ENCODE assay signal across 9 mouse cellular contexts in the genomic region with DNA sequence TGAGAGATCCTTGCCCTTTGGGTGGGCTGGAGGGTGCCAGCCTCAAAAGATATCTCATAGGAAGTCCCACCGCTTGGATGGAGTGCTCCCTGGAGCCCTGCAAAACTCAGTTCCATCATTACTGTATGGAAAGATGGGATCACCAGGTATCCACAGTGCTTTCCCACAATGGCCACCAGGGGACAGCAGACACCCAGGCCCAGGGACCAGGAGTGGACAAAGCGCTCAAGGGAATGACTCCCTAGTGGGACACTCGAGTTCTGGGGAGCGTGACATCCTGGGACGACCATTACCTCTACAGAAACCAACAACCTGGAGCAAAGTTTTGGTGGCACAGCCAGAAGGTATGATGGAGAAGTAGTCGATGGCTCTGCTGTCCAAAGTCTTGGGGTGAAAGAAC. TPM values are rescaled to one million over a fixed set of nuclear protein-coding genes. Genes with fewer than 3 reads are reported as not detected.
DNase-seq lines count a peak whose midpoint lies in the region; ATAC-seq and TF ChIP-seq lines count a peak whose summit lies in the region.
"Had no signal": no experiment of that assay in that cellular context is flagged by ENCODE, and none has a peak within 500 bp of the region (broad histone marks: within the 10 kb centered on the region; RNA-seq: fewer than 3 reads in every experiment).

No protein-coding gene starts in this region.

- TF ChIP-seq POLR2A in MEL (IDR thresholded peaks at IDR 0.05; ENCODE audit: control insufficient read depth in 1 of 2, insufficient read depth in 1 of 2, low read depth in 1 of 2, low read length in 2 of 2, poor library complexity in 1 of 2): no peak
- TF ChIP-seq POLR2A in bone marrow, adult 2 months (IDR thresholded peaks at IDR 0.05; ENCODE audit: borderline replicate concordance, control insufficient read depth, low read depth, low read length): no peak

- H3K79me2 ChIP-seq in MEL (ENCODE audit: control insufficient read depth, insufficient read depth, low read length, poor library complexity): no peaks in the 10 kb centered on the region

- WGBS in bone marrow, adult 2 months: 37% methylated on average over 6 of the region's 6 CpGs
- 43% methylated on average over 6 of the region's 6 CpGs for WGBS in intestine, embryonic 14.5 days

- peak; percentile 69 to 89 (median 83) for TF ChIP-seq CTCF in MEL (IDR thresholded peaks at IDR 0.05 in 2 of 3, conservative IDR thresholded peaks at IDR 0.05 in 1 of 3; ENCODE audit: control insufficient read depth in 1 of 3, insufficient read depth in 1 of 3, low read depth in 2 of 3, low read length in 3 of 3, poor library complexity in 1 of 3, severe bottlenecking in 1 of 3)
- peak; percentile 65 for TF ChIP-seq CTCF in bone marrow, adult 2 months (IDR thresholded peaks at IDR 0.05; ENCODE audit: control insufficient read depth, insufficient read depth, low read length)

- H3K4me3 ChIP-seq in MEL (ENCODE audit: control insufficient read depth in 1 of 2, insufficient read depth in 1 of 2, low read depth in 2 of 2, low read length in 2 of 2): no peak overlapping the region
- H3K4me3 ChIP-seq in bone marrow, adult 2 months (replicated peaks; ENCODE audit: control insufficient read depth, low read depth, low read length): no peak overlapping the region
- H3K4me3 ChIP-seq in intestine, embryonic 14.5 days (ENCODE audit: low read depth, low read length): no peak overlapping the region

- peak; percentile 16 for DNase-seq in left cerebral cortex, adult 11 months (ENCODE audit: low spot score)
- DNase-seq in left cerebral cortex, adult 8-10 months (ENCODE audit: low spot score in 2 of 2): no peak
- DNase-seq in MEL (ENCODE audit: low read depth, low spot score): peak; percentile 19
- DNase-seq in intestine, embryonic 14.5 days (ENCODE audit: low spot score): peak; percentile 73
- DNase-seq in lung, postnatal 25 days (ENCODE audit: low spot score): peak; percentile 38
- DNase-seq in spleen, adult 12 weeks (ENCODE audit: low spot score): no peak

- TF ChIP-seq EP300 in MEL (IDR thresholded peaks at IDR 0.05; ENCODE audit: low read depth in 1 of 2, low read length in 2 of 2): no peak

- H3K36me3 ChIP-seq in MEL (ENCODE audit: control insufficient read depth in 1 of 2, insufficient read depth in 2 of 2, low read length in 2 of 2): no peaks in the 10 kb centered on the region
- no peaks in the 10 kb centered on the region for H3K36me3 ChIP-seq in intestine, embryonic 14.5 days (ENCODE audit: control insufficient read depth, insufficient read depth, low read length)

- H3K9ac ChIP-seq in MEL (ENCODE audit: control insufficient read depth, low read depth, low read length, poor library complexity, severe bottlenecking): no peak overlapping the region
- H3K9ac ChIP-seq in intestine, embryonic 14.5 days (ENCODE audit: low read length): no peak overlapping the region

- H3K4me2 ChIP-seq in intestine, embryonic 14.5 days (ENCODE audit: low read length): no peak overlapping the region

- ATAC-seq in intestine, embryonic 14.5 days (replicated peaks; ENCODE audit: low FRiP score, low TSS enrichment, low read depth): 0 out of 2 replicates have a peak, but pooled peaks have one; percentile 56

- H3K4me1 ChIP-seq in MEL (ENCODE audit: control insufficient read depth in 1 of 2, insufficient read depth in 2 of 2, low read length in 2 of 2): no peaks in the 10 kb centered on the region
- H3K4me1 ChIP-seq in bone marrow, adult 2 months (ENCODE audit: control insufficient read depth, insufficient read depth, low read length): no peaks in the 10 kb centered on the region
- no peaks in the 10 kb centered on the region for H3K4me1 ChIP-seq in intestine, embryonic 14.5 days (replicated peaks; ENCODE audit: control insufficient read depth, insufficient read depth, low read length)

- peaks cover 0 to 5% of the 10 kb centered on the region in 2 experiments; a peak in 2 of 4 replicates for H3K27me3 ChIP-seq in MEL (ENCODE audit: control insufficient read depth in 1 of 2, insufficient read depth in 2 of 2, low read length in 2 of 2)
- H3K27me3 ChIP-seq in intestine, embryonic 14.5 days (replicated peaks; ENCODE audit: control insufficient read depth, insufficient read depth, low read length): no peaks in the 10 kb centered on the region

- H3K9me3 ChIP-seq in MEL (replicated peaks; ENCODE audit: insufficient read depth, low read length): no peaks in the 10 kb centered on the region
- no peaks in the 10 kb centered on the region for H3K9me3 ChIP-seq in intestine, embryonic 14.5 days (ENCODE audit: control insufficient read depth, low read length)

- peak; percentile 64 for TF ChIP-seq RAD21 in MEL (IDR thresholded peaks at IDR 0.05; ENCODE audit: low read depth, low read length)

- H3K27ac ChIP-seq in MEL (ENCODE audit: control insufficient read depth, low read depth, low read length): no peak overlapping the region
- no peak overlapping the region for H3K27ac ChIP-seq in bone marrow, adult 2 months (ENCODE audit: control insufficient read depth, insufficient read depth, low read depth, low read length, poor library complexity)
- no peak overlapping the region for H3K27ac ChIP-seq in intestine, embryonic 14.5 days (ENCODE audit: low read depth)

TF ChIP-seq in MEL, 35 proteins besides CTCF, POLR2A, EP300 and RAD21:
- TF ChIP-seq MAFK (IDR thresholded peaks at IDR 0.05; ENCODE audit: borderline replicate concordance, low read depth, low read length) (no peak), E2F4 (IDR thresholded peaks at IDR 0.05; ENCODE audit: borderline replicate concordance, low read depth, low read length) (no peak), ETS1 (IDR thresholded peaks at IDR 0.05; ENCODE audit: low read depth, low read length) (no peak), SMC3 (IDR thresholded peaks at IDR 0.05; ENCODE audit: low read depth, low read length) (peak; percentile 72), HCFC1 (IDR thresholded peaks at IDR 0.05; ENCODE audit: low read depth, low read length) (no peak), TCF12 (IDR thresholded peaks at IDR 0.05; ENCODE audit: low read depth, low read length) (no peak)

RNA-seq across cellular contexts. Expression of a gene that starts 8.7 kb away (rescaled TPM):
- total RNA-seq in left cerebral cortex, adult 8-10 months (2022): 1 to 10 TPM; 2.6 to 4.8 (median 3.8) TPM
- total RNA-seq in MEL (2012; rRNA removed): not detected in 2 replicates
- polyA plus RNA-seq in MEL (2012; ENCODE audit: insufficient read depth in 1 of 2, insufficient read length in 2 of 2, low read depth in 1 of 2, low replicate concordance in 2 of 2, missing spikeins in 1 of 2): not detected
- polyA plus RNA-seq in bone marrow, adult 2 months (2011; ENCODE audit: insufficient read depth, insufficient read length, low replicate concordance, missing spikeins): not detected in 2 replicates
- polyA plus RNA-seq in intestine, embryonic 14.5 days (2014; fragmentation: Nextera tagmentation; extraction: Ambion mirVana): 0.15 and 0.27 TPM in 2 replicates
- polyA plus RNA-seq: limb, embryonic 14.5 days; spleen, adult 2 months had no signal

RNA-seq across cellular contexts. Expression of a gene that starts 24.8 kb away (rescaled TPM):
- total RNA-seq in left cerebral cortex, adult 8-10 months (2022): under 1 TPM; 0.19 to 0.49 (median 0.27) TPM
- total RNA-seq in MEL (2012; rRNA removed): 0.04 TPM in 1 of 2 replicates, not detected in the other
- under 1 TPM in 1 of 2 experiments, not detected in 1; 0.07 TPM for polyA plus RNA-seq in MEL (2012; ENCODE audit: insufficient read depth in 1 of 2, insufficient read length in 2 of 2, low read depth in 1 of 2, low replicate concordance in 2 of 2, missing spikeins in 1 of 2)
- polyA plus RNA-seq in bone marrow, adult 2 months (2011; ENCODE audit: insufficient read depth, insufficient read length, low replicate concordance, missing spikeins): 0.82 TPM in 1 of 2 replicates, not detected in the other
- 28.8 and 33.7 TPM in 2 replicates for polyA plus RNA-seq in intestine, embryonic 14.5 days (2014; fragmentation: Nextera tagmentation; extraction: Ambion mirVana)

RNA-seq across cellular contexts. Expression of a gene that starts 33.8 kb away (rescaled TPM):
- under 1 TPM in 1 of 4 experiments, not detected in 3; 0.58 TPM for total RNA-seq in left cerebral cortex, adult 8-10 months (2022)
- total RNA-seq in MEL (2012; rRNA removed): not detected in 2 replicates
- not detected for polyA plus RNA-seq in MEL (2012; ENCODE audit: insufficient read depth in 1 of 2, insufficient read length in 2 of 2, low read depth in 1 of 2, low replicate concordance in 2 of 2, missing spikeins in 1 of 2)
- not detected in 2 replicates for polyA plus RNA-seq in bone marrow, adult 2 months (2011; ENCODE audit: insufficient read depth, insufficient read length, low replicate concordance, missing spikeins)
- polyA plus RNA-seq in intestine, embryonic 14.5 days (2014; fragmentation: Nextera tagmentation; extraction: Ambion mirVana): 2.5 TPM in 1 of 2 replicates, not detected in the other
- polyA plus RNA-seq: limb, embryonic 14.5 days; spleen, adult 2 months had no signal

RNA-seq across cellular contexts. Expression of a gene that starts 41.5 kb away (rescaled TPM):
- under 1 TPM in 1 of 4 experiments, not detected in 3; 0.37 TPM for total RNA-seq in left cerebral cortex, adult 8-10 months (2022)
- total RNA-seq in MEL (2012; rRNA removed): not detected in 2 replicates
- polyA plus RNA-seq in MEL (2012; ENCODE audit: insufficient read depth in 1 of 2, insufficient read length in 2 of 2, low read depth in 1 of 2, low replicate concordance in 2 of 2, missing spikeins in 1 of 2): not detected
- not detected in 2 replicates for polyA plus RNA-seq in bone marrow, adult 2 months (2011; ENCODE audit: insufficient read depth, insufficient read length, low replicate concordance, missing spikeins)
- polyA plus RNA-seq in intestine, embryonic 14.5 days (2014; fragmentation: Nextera tagmentation; extraction: Ambion mirVana): 0.55 and 1.4 TPM in 2 replicates

Comparison
In these comparisons a context has a peak if more than half of its experiments do, and no peak if none do; other contexts are left out.
1. DNase-seq: peak in left cerebral cortex, adult 11 months (single experiment), MEL (single experiment), intestine, embryonic 14.5 days (single experiment) and lung, postnatal 25 days (single experiment); none in left cerebral cortex, adult 8-10 months (0 of 2) and spleen, adult 12 weeks (single experiment).
2. RNA of a gene that starts 24.8 kb away (polyA plus RNA-seq): 28.8 to 33.7 TPM in intestine, embryonic 14.5 days; 0.82 TPM in bone marrow, adult 2 months and 0.07 TPM in MEL; every median in the first group is over 10 times any median in the second.